Comparison of ENCODE assay signal across 16 mouse cellular contexts in genomic region chr15:6302219-6302618, GRCm38 (mm10). TPM values are rescaled to one million over a fixed set of nuclear protein-coding genes. Genes with fewer than 3 reads are reported as not detected.
"Had no signal": no experiment of that assay in that cellular context is flagged by ENCODE, and none has a peak within 500 bp of the region (broad histone marks: within the 10 kb centered on the region; RNA-seq: fewer than 3 reads in every experiment).

No protein-coding gene starts in this region.

- H3K9ac ChIP-seq: limb, embryonic 12.5 days; limb, embryonic 15.5 days; liver, embryonic 12.5 days; liver, embryonic 15.5 days had no signal

- H3K27me3 ChIP-seq: limb, embryonic 12.5 days; limb, embryonic 15.5 days; liver, embryonic 12.5 days; liver, embryonic 15.5 days had no signal

- H3K4me2 ChIP-seq: limb, embryonic 12.5 days; limb, embryonic 15.5 days; liver, embryonic 12.5 days; liver, embryonic 15.5 days; midbrain, embryonic 11.5 days had no signal

- H3K36me3 ChIP-seq: limb, embryonic 12.5 days; limb, embryonic 15.5 days; liver, embryonic 12.5 days; liver, embryonic 15.5 days had no signal

- H3K4me1 ChIP-seq: limb, embryonic 12.5 days; limb, embryonic 15.5 days; liver, embryonic 12.5 days; liver, embryonic 15.5 days had no signal

- H3K4me3 ChIP-seq: limb, embryonic 12.5 days; limb, embryonic 15.5 days; liver, embryonic 12.5 days; liver, embryonic 15.5 days had no signal

- H3K27ac ChIP-seq: kidney, postnatal 0 days; limb, embryonic 12.5 days; limb, embryonic 15.5 days; liver, embryonic 12.5 days; liver, embryonic 15.5 days had no signal

- ATAC-seq: liver, embryonic 12.5 days had no signal

- DNase-seq: kidney, adult 18-20 months; kidney, postnatal 4 days; left cerebral cortex, postnatal 4 days; lung, adult 2 months; lung, postnatal 14 days; lung, postnatal 4 days; midbrain, embryonic 14.5 days; thymus, adult 18-20 months; thymus, postnatal 36 days had no signal

- H3K9me3 ChIP-seq: limb, embryonic 12.5 days; limb, embryonic 15.5 days; liver, embryonic 12.5 days; liver, embryonic 15.5 days had no signal

RNA-seq across cellular contexts. Expression of gene Dab2, which starts 2.6 kb away (rescaled TPM):
- total RNA-seq: megakaryocyte-erythroid progenitor cell, adult 5-6 weeks had no signal
